Mouse (Mus musculus): ENCODE results near the gene Myo19.

- TF ChIP-seq POLR2A (IDR thresholded peaks at IDR 0.05; ENCODE audit: control insufficient read depth, extremely low read depth, insufficient read depth, low read length, poor library complexity) (no peak), CTCF (IDR thresholded peaks at IDR 0.05; ENCODE audit: borderline replicate concordance, control insufficient read depth, extremely low read depth, insufficient read depth, low read length, poor library complexity) (no peak)
Observed at GRCm38 (mm10) chr11:84868786-84869259, 11.1 kb upstream of the Myo19 start.

Measured in thymus, adult 2 months (tissue).